Mouse (Mus musculus) B cell, adult 2 months (primary cell): ENCODE data around the gene Mllt1.
"Not testable (repeated sequence)": the region's sequence is repeated elsewhere in the genome, so short reads cannot be mapped to it uniquely, and the experiment has no call there.

Experiments used
- DNase-seq, 2 experiments: peaks; one replicate each; pipeline ENCODE4 v3.0.0; 2022

The Mllt1 gene

GRCm38 (mm10) chr17:56934545-56935330, 477 bp downstream of the Mllt1 start:
- DNase-seq = peak in 1 of 2 experiments; percentile 7

DNA sequence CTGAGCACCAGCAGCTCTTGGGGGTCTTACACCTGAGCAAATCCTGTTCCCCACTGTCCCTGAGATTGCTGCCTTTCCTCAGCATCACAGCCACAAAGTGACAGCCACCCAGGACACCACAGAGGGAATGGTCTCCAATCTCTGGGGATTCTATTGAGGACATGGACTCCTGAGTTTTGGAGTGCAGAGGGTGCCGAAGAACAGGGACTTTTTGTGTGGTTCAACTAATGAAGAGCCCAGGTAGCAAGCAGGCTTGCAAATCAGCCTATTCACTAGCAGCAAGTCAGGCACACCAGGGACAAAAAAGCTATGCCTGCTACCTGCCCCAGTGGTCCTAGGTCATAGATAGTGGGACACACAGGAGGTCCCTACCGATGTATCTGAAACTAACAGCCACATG, 1.8 kb downstream of the Mllt1 start:
- no peak for DNase-seq

DNA sequence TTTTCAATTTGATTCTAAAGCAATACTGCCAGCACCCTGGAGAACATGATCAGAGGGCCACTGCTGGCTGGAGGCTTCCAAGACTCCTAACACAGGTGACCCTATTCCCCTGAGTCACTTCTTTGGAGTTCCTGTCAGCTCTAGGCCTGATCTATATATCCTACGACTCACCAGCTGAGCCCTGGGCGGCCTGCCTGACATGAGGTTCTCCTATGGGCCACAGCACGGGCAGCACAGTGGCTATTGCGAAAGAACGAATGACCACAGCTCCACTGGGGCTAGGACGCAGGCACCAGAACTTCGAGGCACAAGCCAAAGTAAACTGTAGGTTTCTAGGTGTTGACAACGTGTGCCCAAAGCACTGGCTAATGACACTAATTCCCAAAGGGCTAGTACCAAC, 5.2 kb downstream of the Mllt1 start:
- no peak for DNase-seq

GRCm38 (mm10) chr17:56929530-56929929, 5.7 kb downstream of the Mllt1 start:
- DNase-seq = no peak

DNA sequence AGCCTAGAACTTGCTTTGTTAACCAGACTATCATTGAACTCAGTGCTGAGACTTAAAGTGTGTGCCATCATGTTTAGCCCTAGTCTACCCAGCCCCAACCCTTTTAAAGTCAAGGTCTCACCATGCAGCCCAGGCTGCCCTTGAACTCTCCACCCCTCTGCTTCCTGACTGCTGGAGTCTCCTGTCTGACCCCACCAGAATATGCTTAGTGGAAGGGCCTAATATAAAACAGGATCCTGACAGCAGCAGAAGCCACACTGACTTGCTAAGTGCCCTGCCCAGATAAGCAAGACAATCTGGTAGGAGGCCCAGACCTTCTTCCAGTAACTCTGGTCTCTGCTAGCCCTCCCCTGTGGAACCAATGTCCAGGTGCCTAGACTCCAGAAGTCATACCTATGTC, 6.1 kb downstream of the Mllt1 start:
- DNase-seq = no peak

DNA sequence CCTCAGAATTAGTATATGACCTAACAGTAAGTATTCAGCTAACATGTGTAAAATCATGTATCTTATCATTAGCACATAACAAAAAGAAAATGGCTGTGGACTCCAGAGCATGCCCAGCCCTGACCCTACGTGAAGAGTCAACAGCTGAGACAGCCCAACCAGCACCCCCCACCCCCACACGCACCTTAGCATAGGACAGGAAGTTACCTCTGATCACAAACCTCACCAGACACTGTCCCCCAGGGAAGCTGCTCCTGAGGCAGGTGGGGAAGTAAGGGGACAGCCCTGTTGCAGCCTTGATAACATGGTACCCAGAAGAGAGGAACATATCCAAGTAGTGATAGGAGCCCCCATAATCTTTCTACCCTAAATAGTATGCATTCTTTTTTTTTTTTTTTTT, 9.2 kb downstream of the Mllt1 start:
- DNase-seq = no peak

- DNase-seq = no peak
Measured at GRCm38 (mm10) chr17:56919725-56920124, 15.5 kb downstream of the Mllt1 start.

GRCm38 (mm10) chr17:56917166-56917565, 18.0 kb downstream of the Mllt1 start:
- no peak for DNase-seq

DNA sequence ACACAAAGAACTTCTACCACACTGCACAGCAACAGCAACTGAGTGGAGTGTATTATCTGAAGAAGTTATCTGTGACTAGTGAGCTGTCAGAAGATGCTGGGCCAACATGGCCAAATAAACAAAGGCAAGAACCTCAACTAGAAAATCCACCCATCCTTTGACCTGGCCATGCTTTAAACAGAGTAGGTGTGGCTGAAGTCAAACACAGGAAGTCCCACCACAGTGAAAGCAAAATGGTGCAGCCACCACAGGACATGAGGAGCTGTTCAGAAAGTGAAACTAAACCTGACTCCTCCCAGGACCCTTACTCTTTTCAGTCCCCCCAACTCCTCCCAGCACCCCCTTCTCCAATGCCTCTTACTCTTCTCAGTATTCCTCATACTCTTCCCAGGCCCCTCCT, 21.8 kb downstream of the Mllt1 start:
- no peak for DNase-seq

DNA sequence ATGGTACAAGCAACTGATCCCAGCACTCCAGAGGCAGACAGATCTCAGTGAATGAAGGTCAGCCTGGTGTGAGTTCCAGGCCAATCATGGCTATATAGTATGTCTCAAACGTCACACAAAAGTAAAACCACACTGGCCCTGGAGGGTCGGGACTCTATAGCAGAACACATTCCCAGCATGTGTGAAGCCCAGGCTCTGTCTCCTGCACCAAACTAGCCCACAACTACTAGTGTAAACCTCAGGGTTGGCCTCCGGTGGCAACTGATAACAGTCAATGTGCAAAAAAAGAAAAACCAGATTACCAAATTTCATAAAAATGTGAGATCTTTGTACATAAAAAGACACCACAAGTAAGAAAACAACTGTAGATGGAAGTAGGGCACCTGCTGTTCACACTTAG, 22.2 kb downstream of the Mllt1 start:
- no peak for DNase-seq

DNA sequence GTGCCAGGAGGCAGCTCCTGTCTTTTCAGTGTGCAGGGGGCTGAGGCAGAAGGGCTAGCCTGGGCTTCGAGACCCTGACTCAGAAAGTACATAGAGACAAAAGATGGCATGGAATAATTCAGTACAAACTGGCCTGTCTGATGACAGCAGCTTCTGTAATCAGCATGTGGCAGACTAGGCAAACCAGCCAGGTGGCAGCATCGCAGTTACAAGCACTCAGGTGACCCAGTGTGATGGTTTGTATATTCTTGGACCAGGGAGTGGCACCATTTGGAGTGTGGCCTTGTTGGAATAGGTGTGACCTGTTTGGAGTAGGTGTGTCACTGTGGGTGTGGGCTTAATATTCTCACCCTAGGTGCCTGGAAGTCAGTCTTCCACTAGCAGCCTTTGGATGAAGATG, 25.5 kb downstream of the Mllt1 start:
- not testable (repeated sequence) for DNase-seq

DNA sequence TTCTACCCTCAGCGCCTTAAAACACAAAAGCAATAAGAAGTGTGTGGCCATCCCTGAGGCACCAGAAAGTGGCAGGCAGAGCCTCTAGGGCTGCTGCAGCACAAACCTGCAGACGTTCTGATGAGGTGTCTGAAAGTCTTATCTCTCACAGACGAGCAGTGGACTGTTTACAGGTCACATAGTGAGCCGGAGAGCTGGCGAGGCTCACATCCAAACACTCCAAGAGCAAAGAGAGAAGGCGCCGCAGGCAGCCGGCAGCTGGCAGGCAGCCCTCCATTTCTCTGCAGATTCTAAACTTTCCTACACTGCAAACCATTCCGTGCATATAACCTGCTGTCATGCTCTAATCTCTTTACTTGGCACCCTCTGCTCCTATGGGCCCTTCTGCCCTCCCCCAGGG, 27.3 kb downstream of the Mllt1 start:
- no peak for DNase-seq

DNA sequence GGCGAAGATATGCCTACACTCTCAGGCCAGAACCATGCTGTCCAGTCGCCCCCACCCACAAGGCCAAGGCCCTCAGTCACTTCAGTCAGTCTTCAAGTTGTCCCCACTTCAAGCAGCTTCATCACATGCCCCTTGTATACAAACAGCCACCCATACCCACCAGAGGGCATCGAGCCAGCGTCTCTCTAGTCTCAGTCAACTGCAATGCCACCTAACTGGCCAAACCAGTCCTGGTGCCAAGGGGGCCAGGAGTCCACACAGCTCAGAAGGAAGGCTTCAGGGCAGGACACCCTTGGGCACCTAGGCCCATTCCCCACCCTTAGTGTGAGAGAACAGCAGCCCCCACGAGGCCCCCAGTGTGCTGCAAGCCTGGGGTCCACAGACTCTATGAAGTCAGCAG, 28.1 kb downstream of the Mllt1 start:
- DNase-seq = no peak

GRCm38 (mm10) chr17:56906166-56906565, 29.0 kb downstream of the Mllt1 start:
- DNase-seq = no peak

GRCm38 (mm10) chr17:56902698-56903097, 32.5 kb downstream of the Mllt1 start:
- DNase-seq = no peak

GRCm38 (mm10) chr17:56897630-56898195, 37.5 kb downstream of the Mllt1 start:
- peak; percentile 84 to 87 for DNase-seq

DNA sequence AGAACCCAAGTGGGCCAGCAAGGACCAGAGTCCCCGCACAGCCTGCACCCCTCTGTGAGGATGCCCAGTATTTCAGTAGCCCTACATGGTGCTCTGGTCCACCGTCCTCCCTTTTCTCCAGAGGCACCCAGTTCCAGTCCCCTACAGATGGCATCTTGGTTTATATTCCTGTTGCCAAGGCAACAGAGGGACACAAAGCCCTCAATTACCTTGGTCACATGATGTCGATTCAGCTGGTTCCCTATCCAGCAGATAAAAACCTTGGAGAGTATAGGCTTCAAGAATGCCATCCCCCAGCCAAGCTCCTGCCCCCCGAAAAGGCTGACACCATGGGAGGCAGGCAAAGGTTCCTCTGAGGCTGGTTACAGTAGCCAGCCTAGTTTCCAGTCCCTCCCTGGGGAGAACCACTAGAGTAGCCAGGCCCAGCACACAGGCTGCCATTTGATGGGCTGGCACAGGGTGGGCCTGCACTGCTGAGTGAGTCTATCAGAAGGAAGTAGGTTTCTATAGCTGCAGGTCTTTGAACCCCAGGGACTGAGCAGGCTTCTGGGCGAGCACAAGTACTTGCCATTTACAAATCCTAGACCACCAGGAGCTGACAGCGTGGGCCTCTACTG, 38.6 kb downstream of the Mllt1 start:
- DNase-seq = no peak

DNA sequence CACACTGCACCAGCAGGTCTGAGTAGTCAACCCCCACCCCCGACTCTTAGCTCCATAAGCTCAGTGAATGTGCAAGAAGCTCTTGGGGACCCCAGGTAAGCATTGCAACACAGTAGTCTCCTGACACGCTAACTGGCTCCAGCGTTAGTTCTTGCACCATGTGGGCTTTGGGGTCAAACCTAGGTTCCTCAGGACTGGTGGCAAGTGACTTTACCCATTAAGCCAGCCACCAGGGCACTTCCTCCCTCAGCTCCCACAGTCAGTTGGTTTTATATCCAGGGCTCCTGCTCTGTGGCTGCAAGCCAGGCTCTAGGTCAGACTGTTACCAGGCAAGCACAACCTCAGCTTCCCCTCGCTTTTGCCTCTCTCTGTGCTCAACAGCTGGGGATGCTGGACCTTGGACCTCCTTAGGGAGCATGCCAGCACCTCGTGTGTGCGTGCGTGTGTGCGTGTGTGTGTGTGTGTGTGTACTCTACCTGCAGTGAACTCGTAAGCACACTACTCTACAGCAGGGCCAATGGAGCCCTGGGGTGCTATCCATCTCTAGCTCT, 39.8 kb downstream of the Mllt1 start:
- no peak for DNase-seq

DNA sequence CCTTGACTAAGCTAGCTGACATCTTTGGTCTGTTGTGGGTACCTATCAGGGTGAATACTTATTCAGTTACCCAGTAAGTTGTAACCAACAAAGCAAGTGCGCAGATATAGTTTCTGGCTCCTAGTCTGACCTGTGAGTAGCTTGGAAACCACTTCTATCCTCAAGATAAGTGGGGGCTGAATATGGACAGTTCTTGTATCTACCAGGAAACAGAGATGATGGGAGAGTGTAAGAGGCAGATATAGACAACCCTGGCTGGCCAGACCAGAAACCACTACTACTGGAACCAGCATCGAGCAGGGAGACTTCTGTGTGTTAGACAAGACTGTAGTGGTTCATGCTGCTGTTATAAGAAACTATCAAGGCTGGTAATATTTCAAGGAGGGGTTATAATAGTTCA, 45.2 kb downstream of the Mllt1 start:
- DNase-seq = no peak

DNA sequence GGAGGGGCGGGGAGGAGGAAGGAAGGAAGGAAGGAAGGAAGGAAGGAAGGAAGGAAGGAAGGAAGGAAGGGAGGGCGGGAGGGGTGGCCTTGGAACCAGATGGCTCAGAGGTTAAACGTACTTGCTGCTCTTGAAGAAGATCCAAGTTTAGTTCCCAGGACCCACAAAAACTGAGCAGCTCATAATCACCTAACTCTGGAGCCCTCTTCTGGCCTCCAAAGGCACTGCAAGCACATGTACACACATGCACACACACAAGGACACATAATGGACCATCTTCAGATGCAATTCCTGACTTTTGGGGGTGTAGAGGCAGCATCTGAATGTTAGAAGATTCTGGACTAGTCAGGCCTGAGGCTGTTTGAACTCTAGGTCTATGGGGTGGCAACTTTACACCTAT, 47.2 kb downstream of the Mllt1 start:
- no peak for DNase-seq

- DNase-seq = peak; percentile 9 to 19
Measured at GRCm38 (mm10) chr17:56884809-56885208, 50.4 kb downstream of the Mllt1 start.

DNA sequence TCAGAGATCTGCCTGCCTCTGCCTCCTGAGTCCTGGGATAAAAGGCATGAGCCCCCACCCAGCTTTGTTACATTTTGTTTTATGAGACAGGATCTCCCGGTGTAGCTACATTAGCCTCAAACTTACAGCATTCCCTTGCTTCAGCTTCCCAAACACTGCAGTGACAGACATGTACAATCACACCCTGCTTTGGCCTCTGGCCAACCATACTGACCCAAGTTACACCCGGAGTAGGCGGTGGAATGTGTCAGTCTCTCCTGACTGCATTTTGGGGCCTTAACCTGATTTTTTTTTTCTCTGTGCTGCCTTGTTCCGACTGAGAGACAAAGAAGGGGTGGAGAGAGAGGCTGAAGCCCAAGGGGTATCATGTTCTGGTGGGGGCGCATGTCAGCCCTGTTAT, 50.9 kb downstream of the Mllt1 start:
- no peak for DNase-seq

- DNase-seq = no peak
Measured at GRCm38 (mm10) chr17:56883612-56884011, 51.6 kb downstream of the Mllt1 start.

GRCm38 (mm10) chr17:56877426-56877825, 57.8 kb downstream of the Mllt1 start:
- no peak for DNase-seq
